Mouse (Mus musculus) kidney, postnatal 0 days (tissue): ENCODE measurements at regions not wholly inside any gene's neighbourhood (a gene's known extent, or its start where the extent isn't known, plus 50 kb on each side); places are given as distances from the start of the nearest gene placed in this dataset.

Source experiments
- ATAC-seq: fragments of 200-750 bp; cut with Nextera tagmentation; replicated peaks from 2 replicates; pipeline ENCODE4 v1.8.0; 2017; ENCODE audit warnings: low read depth, moderate number of reproducible peaks, moderate TSS enrichment, moderate library complexity; ENCODE audit not compliant: low FRiP score
- DNase-seq: peaks from one replicate; pipeline ENCODE4 v3.0.0-alpha.2; 2016; ENCODE audit warnings: low spot score
- H3K27ac ChIP-seq: fragments of 300-500 bp; sonication (generic); 2 replicates; pipeline ENCODE4 v1.5.1; 2014; ENCODE audit warnings: mild to moderate bottlenecking
- H3K27me3 ChIP-seq: fragments of 300-500 bp; sonication (generic); 2 replicates; pipeline ENCODE4 v1.6.1; 2014; ENCODE audit warnings: low read length, mixed read lengths; ENCODE audit not compliant: insufficient read depth
- H3K36me3 ChIP-seq: fragments of 300-500 bp; sonication (generic); 2 replicates; pipeline ENCODE4 v1.6.1; 2014; ENCODE audit warnings: low read length, mixed read lengths; ENCODE audit not compliant: insufficient read depth
- H3K4me1 ChIP-seq: fragments of 300-500 bp; sonication (generic); replicated peaks from 2 replicates; pipeline ENCODE4 v1.6.1; 2014; ENCODE audit warnings: antibody characterized with exemption, low read length, mixed read lengths; ENCODE audit not compliant: insufficient read depth
- H3K4me2 ChIP-seq: fragments of 300-500 bp; sonication (generic); 2 replicates; pipeline ENCODE4 v1.6.1; 2014; ENCODE audit warnings: mild to moderate bottlenecking, low read length, moderate library complexity, mixed read lengths
- H3K4me3 ChIP-seq: fragments of 300-500 bp; sonication (generic); replicated peaks from 2 replicates; pipeline ENCODE4 v1.5.1; 2014; ENCODE audit warnings: low read depth, low read length
- H3K9ac ChIP-seq: fragments of 300-500 bp; sonication (generic); 2 replicates; pipeline ENCODE4 v1.6.1; 2014; ENCODE audit warnings: low read depth, low read length
- H3K9me3 ChIP-seq: fragments of 300-500 bp; sonication (generic); replicated peaks from 2 replicates; pipeline ENCODE4 v1.6.1; 2016; ENCODE audit warnings: low read length, inconsistent platforms, mixed read lengths
- CTCF ChIP-seq: IDR thresholded peaks from 2 replicates; pipeline ENCODE4 v1.5.1; 2016; ENCODE audit warnings: antibody characterized with exemption, low read depth, mild to moderate bottlenecking, moderate library complexity
- WGBS: fragments of 180-500 bp; shearing (Covaris S2); extraction: QIAGEN DNeasy Blood & Tissue Kit; methylation state at CpG from one replicate; pipeline ENCODE4 v1.1.7; 2014; 5-methylcytosine and 5-hydroxymethylcytosine counted together

- WGBS: 59% methylated on average over 2 of the region's 2 CpGs
- H3K36me3 ChIP-seq: no peaks in the 10 kb centered on the region
- no peaks in the 10 kb centered on the region for H3K27me3 ChIP-seq
- H3K4me1 ChIP-seq: no peaks in the 10 kb centered on the region; the same call in 1 of the 2 replicates
- TF ChIP-seq CTCF: peak; percentile 14; the same call in 1 of the 2 replicates
- no peak overlapping the region for H3K27ac ChIP-seq
- H3K9ac ChIP-seq: no peak overlapping the region
- H3K4me2 ChIP-seq: no peak overlapping the region
- H3K9me3 ChIP-seq: no peaks in the 10 kb centered on the region
- DNase-seq (no peak), ATAC-seq (no peak)
- H3K4me3 ChIP-seq: no peak overlapping the region
Measured at GRCm38 (mm10) chr17:49245013-49245412, 183.1 kb upstream of the Mocs1 start.

GRCm38 (mm10) chr17:49247215-49247614 is 180.9 kb upstream of the Mocs1 start:
- Histone ChIP-seq H3K27ac (no peak overlapping the region), H3K9ac (no peak overlapping the region), H3K4me2 (no peak overlapping the region), H3K9me3 (no peaks in the 10 kb centered on the region), H3K27me3 (no peaks in the 10 kb centered on the region), H3K4me1 (no peaks in the 10 kb centered on the region; the same call in 1 of the 2 replicates), H3K36me3 (no peaks in the 10 kb centered on the region), H3K4me3 (no peak overlapping the region)
- DNase-seq (peak; percentile 65), ATAC-seq (no peak)
- no peak for TF ChIP-seq CTCF
- 35% methylated on average over 17 of the region's 17 CpGs for WGBS

DNA sequence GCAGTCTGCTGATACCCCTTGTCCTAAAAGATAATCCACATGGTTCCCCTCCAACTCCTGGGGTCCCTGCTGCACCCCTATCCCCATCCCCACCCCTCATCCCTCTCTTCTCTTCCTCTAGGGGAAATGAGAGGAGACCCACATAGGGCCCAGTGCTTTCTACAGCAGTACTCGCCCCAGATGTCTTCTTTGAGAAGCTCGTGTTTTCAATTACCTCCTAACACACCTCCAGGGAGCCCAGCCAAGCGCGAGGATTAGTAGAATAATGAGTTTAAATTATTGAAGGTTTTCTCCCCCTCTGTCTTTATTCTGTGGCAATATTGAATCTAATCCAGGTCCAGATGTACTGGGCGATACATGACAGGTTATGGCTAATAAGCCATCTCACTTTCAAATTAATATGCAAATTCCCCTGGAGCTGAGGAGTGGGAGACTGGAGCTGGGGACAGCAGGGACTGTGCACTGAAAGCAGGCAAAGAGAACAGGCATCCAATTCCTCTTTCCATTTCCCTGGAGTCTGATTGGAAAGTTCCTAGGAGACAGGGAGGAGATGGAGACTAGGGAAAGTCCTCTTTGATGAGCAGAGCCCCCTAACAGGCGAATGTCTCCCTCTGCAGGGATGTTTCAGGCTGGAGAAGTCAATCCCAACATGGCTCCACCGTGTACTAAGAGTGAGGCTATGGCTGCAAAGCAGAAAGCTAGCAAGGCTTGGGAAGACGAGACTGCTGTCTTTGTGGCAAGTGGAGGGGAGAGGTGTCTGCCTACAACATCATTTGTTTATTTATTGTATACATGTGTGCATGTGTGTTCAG is 177.2 kb upstream of the Mocs1 start:
- Histone ChIP-seq H3K4me3 (no peak overlapping the region), H3K9ac (no peak overlapping the region), H3K36me3 (no peaks in the 10 kb centered on the region), H3K27me3 (no peaks in the 10 kb centered on the region), H3K4me2 (no peak overlapping the region), H3K27ac (no peak overlapping the region), H3K9me3 (no peaks in the 10 kb centered on the region), H3K4me1 (no peaks in the 10 kb centered on the region)
- DNase-seq (peak; percentile 22), ATAC-seq (no peak)
- 57% methylated on average over 8 of the region's 8 CpGs for WGBS
- TF ChIP-seq CTCF: peak; percentile 52; the same call in 1 of the 2 replicates

GRCm38 (mm10) chr17:49252271-49252670 is 175.9 kb upstream of the Mocs1 start:
- ATAC-seq (no peak), DNase-seq (no peak)
- H3K9ac ChIP-seq: no peak overlapping the region
- no peak overlapping the region for H3K4me2 ChIP-seq
- no peak overlapping the region for H3K27ac ChIP-seq
- no peaks in the 10 kb centered on the region for H3K36me3 ChIP-seq
- H3K9me3 ChIP-seq: no peaks in the 10 kb centered on the region
- no peaks in the 10 kb centered on the region for H3K27me3 ChIP-seq
- WGBS: 27% methylated on average over 3 of the region's 3 CpGs
- no peak for TF ChIP-seq CTCF
- no peaks in the 10 kb centered on the region for H3K4me1 ChIP-seq
- no peak overlapping the region for H3K4me3 ChIP-seq

DNA sequence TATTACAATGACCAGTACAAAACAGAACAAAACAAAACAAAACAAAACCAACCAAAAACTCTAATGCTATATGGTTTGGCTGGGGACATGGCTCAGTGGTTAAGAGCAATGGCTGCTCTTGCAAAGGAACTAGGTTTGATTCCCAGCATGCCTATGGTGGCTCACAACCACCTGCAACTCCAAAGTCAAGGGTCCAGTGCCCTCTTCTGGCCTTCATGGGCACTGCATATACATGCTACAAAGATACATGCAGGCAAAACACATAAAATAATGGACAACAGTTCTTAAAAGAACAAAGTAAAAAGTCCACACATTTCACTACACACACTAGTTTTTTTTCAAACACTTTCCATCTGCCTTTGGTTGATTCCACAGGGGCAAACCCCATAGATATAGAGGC is 169.7 kb upstream of the Mocs1 start:
- TF ChIP-seq CTCF: peak; percentile 47; the same call in 1 of the 2 replicates
- no peak overlapping the region for H3K27ac ChIP-seq

DNA sequence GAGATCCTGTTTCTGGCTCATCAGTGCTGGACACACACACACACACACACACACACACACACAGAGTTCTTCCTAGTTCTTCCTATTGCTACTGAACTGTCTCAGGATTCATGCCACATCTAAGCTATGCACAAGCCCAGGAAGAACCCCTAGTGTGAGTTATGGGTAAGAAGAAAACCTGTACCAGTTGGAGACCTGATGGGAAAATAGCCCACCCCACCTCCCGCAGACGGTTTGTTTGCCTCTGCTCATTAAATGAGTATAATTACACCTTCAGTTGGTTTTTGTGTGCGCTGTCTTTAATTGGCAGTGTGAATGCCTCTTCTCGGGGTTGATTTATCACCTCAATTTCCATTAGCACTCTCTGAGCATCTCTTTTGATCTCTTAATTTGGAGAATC is 165.8 kb upstream of the Mocs1 start:
- 19% methylated on average over 4 of the region's 4 CpGs for WGBS
- DNase-seq (no peak), ATAC-seq (no peak)
- no peak overlapping the region for H3K27ac ChIP-seq
- H3K4me2 ChIP-seq: no peak overlapping the region
- H3K9me3 ChIP-seq: no peaks in the 10 kb centered on the region
- no peak overlapping the region for H3K4me3 ChIP-seq
- no peaks in the 10 kb centered on the region for H3K27me3 ChIP-seq
- H3K36me3 ChIP-seq: no peaks in the 10 kb centered on the region
- no peak overlapping the region for H3K9ac ChIP-seq
- no peaks in the 10 kb centered on the region for H3K4me1 ChIP-seq
- TF ChIP-seq CTCF: no peak

More for the DNA sequence above, 169.7 kb upstream of the Mocs1 start:
- H3K4me1 ChIP-seq: no peaks in the 10 kb centered on the region
- ATAC-seq (no peak), DNase-seq (no peak)
- H3K27me3 ChIP-seq: no peaks in the 10 kb centered on the region
- no peak overlapping the region for H3K4me3 ChIP-seq
- H3K36me3 ChIP-seq: no peaks in the 10 kb centered on the region
- no peak overlapping the region for H3K9ac ChIP-seq
- H3K4me2 ChIP-seq: no peak overlapping the region
- no peaks in the 10 kb centered on the region for H3K9me3 ChIP-seq

- no peak overlapping the region for H3K27ac ChIP-seq
- no peak overlapping the region for H3K4me3 ChIP-seq
- H3K4me1 ChIP-seq: no peaks in the 10 kb centered on the region
- H3K4me2 ChIP-seq: no peak overlapping the region
- H3K27me3 ChIP-seq: no peaks in the 10 kb centered on the region
- ATAC-seq (no peak), DNase-seq (peak; percentile 41)
- H3K9ac ChIP-seq: no peak overlapping the region
- TF ChIP-seq CTCF: peak; percentile 74
- H3K9me3 ChIP-seq: no peaks in the 10 kb centered on the region
- H3K36me3 ChIP-seq: no peaks in the 10 kb centered on the region
- 81% methylated on average over 4 of the region's 4 CpGs for WGBS
Measured at GRCm38 (mm10) chr17:49266343-49266742, 161.8 kb upstream of the Mocs1 start.
